Mouse (Mus musculus) MEL (cell line): Measurements from ENCODE around the gene 9130023H24Rik. TPM values are rescaled to one million over a fixed set of nuclear protein-coding genes. Genes with fewer than 3 reads are reported as not detected.

ENCODE experiments used
- DNase-seq: peaks from one replicate; pipeline ENCODE4 v3.0.0; 2011; ENCODE audit warnings: low read depth, low spot score
- H3K27ac ChIP-seq: 2 replicates; pipeline ENCODE4 v1.5.1; 2012; ENCODE audit warnings: low read depth, mild to moderate bottlenecking, control low read depth, low read length, moderate library complexity; ENCODE audit not compliant: control insufficient read depth
- H3K27me3 ChIP-seq, 2 experiments: fragments of 150-350 bp in 1 of 2; sonication (generic) in 1 of 2; 2 replicates each; pipeline ENCODE4 v1.6.1; 2012; ENCODE audit warnings: low read length in 2 of 2, mild to moderate bottlenecking in 2 of 2, improper control_type of control experiment in 1 of 2, moderate library complexity in 1 of 2; ENCODE audit not compliant: insufficient read depth in 2 of 2, control insufficient read depth in 1 of 2
- H3K36me3 ChIP-seq, 2 experiments: 2 replicates each; pipeline ENCODE4 v1.6.1; 2012 to 2014; ENCODE audit warnings: low read length in 2 of 2, improper control_type of control experiment in 1 of 2, inconsistent platforms in 1 of 2, mild to moderate bottlenecking in 1 of 2; ENCODE audit not compliant: insufficient read depth in 2 of 2, control insufficient read depth in 1 of 2
- H3K4me1 ChIP-seq, 2 experiments: fragments of 150-350 bp in 1 of 2; sonication (generic) in 1 of 2; 2 replicates each; pipeline ENCODE4 v1.6.1; 2012; ENCODE audit warnings: low read length in 2 of 2, improper control_type of control experiment in 1 of 2, mild to moderate bottlenecking in 1 of 2; ENCODE audit not compliant: insufficient read depth in 2 of 2, control insufficient read depth in 1 of 2
- H3K4me3 ChIP-seq, 2 experiments: fragments of 150-350 bp in 1 of 2; sonication (generic) in 1 of 2; 2 replicates each; pipeline ENCODE4 v1.5.1; 2012; ENCODE audit warnings: low read depth in 2 of 2, low read length in 2 of 2, mild to moderate bottlenecking in 2 of 2, moderate library complexity in 2 of 2, control low read depth in 1 of 2, improper control_type of control experiment in 1 of 2; ENCODE audit not compliant: control insufficient read depth in 1 of 2, insufficient read depth in 1 of 2
- H3K79me2 ChIP-seq: 2 replicates; pipeline ENCODE4 v1.6.1; 2012; ENCODE audit warnings: mild to moderate bottlenecking, low read length, moderate library complexity; ENCODE audit not compliant: control insufficient read depth, poor library complexity, insufficient read depth
- H3K9ac ChIP-seq: 2 replicates; pipeline ENCODE4 v1.6.1; 2012; ENCODE audit warnings: low read depth, mild to moderate bottlenecking, control low read depth, low read length, moderate library complexity; ENCODE audit not compliant: control insufficient read depth, poor library complexity, severe bottlenecking
- H3K9me3 ChIP-seq: fragments of 150-350 bp; sonication (generic); replicated peaks from 2 replicates; pipeline ENCODE4 v1.6.1; 2012; ENCODE audit warnings: mild to moderate bottlenecking, low read length, improper control_type of control experiment, moderate library complexity; ENCODE audit not compliant: insufficient read depth
- CHD1 ChIP-seq: IDR thresholded peaks from 2 replicates; pipeline ENCODE4 v1.6.1; 2012; ENCODE audit warnings: low read depth, mild to moderate bottlenecking, inconsistent platforms, low read length, improper control_type of control experiment
- CHD2 ChIP-seq: IDR thresholded peaks from 2 replicates; pipeline ENCODE4 v1.6.1; 2011; ENCODE audit warnings: low read length, improper control_type of control experiment
- CTCF ChIP-seq, 3 experiments: IDR thresholded peaks in 2 of 3; conservative IDR thresholded peaks in 1 of 3; 2 replicates each; pipeline ENCODE4 v1.5.1; 2011 to 2012; ENCODE audit warnings: low read length in 3 of 3, low read depth in 2 of 3, mild to moderate bottlenecking in 2 of 3, improper control_type of control experiment in 1 of 3, inconsistent platforms in 1 of 3, mixed read lengths in 1 of 3, moderate library complexity in 1 of 3; ENCODE audit not compliant: control insufficient read depth in 1 of 3, insufficient read depth in 1 of 3, poor library complexity in 1 of 3, severe bottlenecking in 1 of 3
- E2F4 ChIP-seq: IDR thresholded peaks from 2 replicates; pipeline ENCODE4 v1.6.1; 2011; ENCODE audit warnings: low read depth, low read length, improper control_type of control experiment, borderline replicate concordance
- ELF1 ChIP-seq: IDR thresholded peaks from 2 replicates; pipeline ENCODE4 v1.6.1; 2014; ENCODE audit warnings: low read depth, mild to moderate bottlenecking, inconsistent platforms, low read length, improper control_type of control experiment, moderate library complexity
- EP300 ChIP-seq, 2 experiments: IDR thresholded peaks; 2 replicates each; pipeline ENCODE4 v1.6.1; 2011; ENCODE audit warnings: improper control_type of control experiment in 2 of 2, low read length in 2 of 2, low read depth in 1 of 2, mild to moderate bottlenecking in 1 of 2
- ETS1 ChIP-seq: IDR thresholded peaks from 2 replicates; pipeline ENCODE4 v1.6.1; 2012; ENCODE audit warnings: low read depth, mild to moderate bottlenecking, inconsistent platforms, low read length, improper control_type of control experiment, moderate library complexity
- GABPA ChIP-seq: IDR thresholded peaks from 2 replicates; pipeline ENCODE4 v1.6.1; 2012; ENCODE audit warnings: low read depth, mild to moderate bottlenecking, inconsistent platforms, low read length, improper control_type of control experiment, moderate library complexity
- GATA1 ChIP-seq: IDR thresholded peaks from 2 replicates; pipeline ENCODE4 v1.6.1; 2011; ENCODE audit warnings: low read depth, low read length, improper control_type of control experiment
- HCFC1 ChIP-seq: IDR thresholded peaks from 2 replicates; pipeline ENCODE4 v1.6.1; 2012; ENCODE audit warnings: low read depth, mild to moderate bottlenecking, inconsistent platforms, low read length, improper control_type of control experiment, moderate library complexity
- JUND ChIP-seq: IDR thresholded peaks from 2 replicates; pipeline ENCODE4 v1.6.1; 2011; ENCODE audit warnings: low read depth, mild to moderate bottlenecking, improper control_type of control experiment, low read length
- KAT2A ChIP-seq: conservative IDR thresholded peaks from 2 replicates; pipeline ENCODE4 v1.6.1; 2012; ENCODE audit warnings: low read depth, low read length, improper control_type of control experiment, inconsistent platforms
- MAFK ChIP-seq: IDR thresholded peaks from 2 replicates; pipeline ENCODE4 v1.6.1; 2011; ENCODE audit warnings: low read depth, mild to moderate bottlenecking, low read length, improper control_type of control experiment, borderline replicate concordance
- MAX ChIP-seq: IDR thresholded peaks from 2 replicates; pipeline ENCODE4 v1.6.1; 2011; ENCODE audit warnings: low read length, improper control_type of control experiment
- MAZ ChIP-seq: IDR thresholded peaks from 2 replicates; pipeline ENCODE4 v1.6.1; 2012; ENCODE audit warnings: low read depth, mild to moderate bottlenecking, inconsistent platforms, low read length, improper control_type of control experiment
- MEF2A ChIP-seq: IDR thresholded peaks from 2 replicates; pipeline ENCODE4 v1.6.1; 2014; ENCODE audit warnings: low read depth, mild to moderate bottlenecking, inconsistent platforms, low read length, improper control_type of control experiment; ENCODE audit not compliant: poor library complexity, insufficient replicate concordance, severe bottlenecking; ENCODE audit errors: extremely low read depth
- MXI1 ChIP-seq: IDR thresholded peaks from 2 replicates; pipeline ENCODE4 v1.6.1; 2011; ENCODE audit warnings: mild to moderate bottlenecking, low read depth, low read length, improper control_type of control experiment
- MYB ChIP-seq: IDR thresholded peaks from 2 replicates; pipeline ENCODE4 v1.6.1; 2011; ENCODE audit warnings: mild to moderate bottlenecking, low read depth, low read length, improper control_type of control experiment
- MYC ChIP-seq: IDR thresholded peaks from 2 replicates; pipeline ENCODE4 v1.6.1; 2011; ENCODE audit warnings: low read depth, mild to moderate bottlenecking, low read length, improper control_type of control experiment, moderate library complexity
- NELFE ChIP-seq: IDR thresholded peaks from 2 replicates; pipeline ENCODE4 v1.6.1; 2011; ENCODE audit warnings: low read depth, low read length, improper control_type of control experiment
- NRF1 ChIP-seq: IDR thresholded peaks from 2 replicates; pipeline ENCODE4 v1.6.1; 2014; ENCODE audit warnings: low read depth, mild to moderate bottlenecking, inconsistent platforms, low read length, improper control_type of control experiment, moderate library complexity; ENCODE audit not compliant: poor library complexity, insufficient read depth, severe bottlenecking
- POLR2A ChIP-seq, 2 experiments: IDR thresholded peaks; 2 replicates each; pipeline ENCODE4 v1.6.1; 2011 to 2012; ENCODE audit warnings: low read length in 2 of 2, mild to moderate bottlenecking in 2 of 2, control low read depth in 1 of 2, improper control_type of control experiment in 1 of 2, low read depth in 1 of 2, moderate library complexity in 1 of 2; ENCODE audit not compliant: control insufficient read depth in 1 of 2, insufficient read depth in 1 of 2, poor library complexity in 1 of 2
- POLR2AphosphoS2 ChIP-seq: IDR thresholded peaks from 2 replicates; pipeline ENCODE4 v1.6.1; 2011; ENCODE audit warnings: low read length, improper control_type of control experiment
- POLR2AphosphoS5 ChIP-seq: IDR thresholded peaks from 2 replicates; pipeline ENCODE4 v1.6.1; 2012; ENCODE audit warnings: low read depth, borderline replicate concordance, mild to moderate bottlenecking, inconsistent platforms, low read length, moderate library complexity, mixed read lengths
- RAD21 ChIP-seq: IDR thresholded peaks from 2 replicates; pipeline ENCODE4 v1.6.1; 2011; ENCODE audit warnings: mild to moderate bottlenecking, low read depth, low read length, improper control_type of control experiment
- RCOR1 ChIP-seq: IDR thresholded peaks from 2 replicates; pipeline ENCODE4 v1.6.1; 2012; ENCODE audit warnings: low read depth, mild to moderate bottlenecking, inconsistent platforms, low read length, improper control_type of control experiment
- SIN3A ChIP-seq: IDR thresholded peaks from 2 replicates; pipeline ENCODE4 v1.6.1; 2012; ENCODE audit warnings: low read length, improper control_type of control experiment, inconsistent platforms
- SMC3 ChIP-seq: IDR thresholded peaks from 2 replicates; pipeline ENCODE4 v1.6.1; 2011; ENCODE audit warnings: low read depth, low read length, improper control_type of control experiment
- TAL1 ChIP-seq: IDR thresholded peaks from 2 replicates; pipeline ENCODE4 v1.6.1; 2012; ENCODE audit warnings: mild to moderate bottlenecking, inconsistent platforms, low read length, moderate library complexity, mixed read lengths
- TBP ChIP-seq: IDR thresholded peaks from 2 replicates; pipeline ENCODE4 v1.8.0; 2011; ENCODE audit warnings: low read depth, low read length, improper control_type of control experiment
- TCF12 ChIP-seq: IDR thresholded peaks from 2 replicates; pipeline ENCODE4 v1.6.1; 2014; ENCODE audit warnings: low read depth, mild to moderate bottlenecking, inconsistent platforms, low read length, improper control_type of control experiment, moderate library complexity
- UBTF ChIP-seq: IDR thresholded peaks from 2 replicates; pipeline ENCODE4 v1.6.1; 2012; ENCODE audit warnings: low read depth, mild to moderate bottlenecking, inconsistent platforms, low read length, improper control_type of control experiment, moderate library complexity, borderline replicate concordance; ENCODE audit not compliant: insufficient read depth
- USF1 ChIP-seq: IDR thresholded peaks from 2 replicates; pipeline ENCODE4 v1.6.1; 2014; ENCODE audit warnings: low read depth, mild to moderate bottlenecking, inconsistent platforms, low read length, improper control_type of control experiment, moderate library complexity
- USF2 ChIP-seq, 2 experiments: IDR thresholded peaks; 2 replicates each; pipeline ENCODE4 v1.6.1; 2011 to 2012; ENCODE audit warnings: improper control_type of control experiment in 2 of 2, low read length in 2 of 2, borderline replicate concordance in 1 of 2, inconsistent platforms in 1 of 2, low read depth in 1 of 2, mild to moderate bottlenecking in 1 of 2; ENCODE audit not compliant: insufficient read depth in 1 of 2
- ZC3H11A ChIP-seq: IDR thresholded peaks from 2 replicates; pipeline ENCODE4 v1.6.1; 2012; ENCODE audit warnings: low read depth, mild to moderate bottlenecking, inconsistent platforms, low read length, improper control_type of control experiment
- ZKSCAN1 ChIP-seq: IDR thresholded peaks from 2 replicates; pipeline ENCODE4 v1.6.1; 2012; ENCODE audit warnings: low read depth, mild to moderate bottlenecking, inconsistent platforms, low read length, improper control_type of control experiment, moderate library complexity
- ZMIZ1 ChIP-seq: IDR thresholded peaks from 2 replicates; pipeline ENCODE4 v1.6.1; 2012; ENCODE audit warnings: low read depth, mild to moderate bottlenecking, inconsistent platforms, low read length, improper control_type of control experiment, moderate library complexity
- ZNF384 ChIP-seq: IDR thresholded peaks from 2 replicates; pipeline ENCODE4 v1.6.1; 2012; ENCODE audit warnings: low read depth, mild to moderate bottlenecking, inconsistent platforms, low read length, improper control_type of control experiment
- polyA plus RNA-seq, 2 experiments: library from polyadenylated mRNA; stranded (reverse) in 1 of 2; unstranded in 1 of 2; fragments of >175 nt in 1 of 2; fragments of >200 nt in 1 of 2; gene quantifications; 2 replicates each; pipeline versions ENCODE4 v1.2.1 to v1.2.4; 2012; ENCODE audit warnings: low replicate concordance in 2 of 2, low read depth in 1 of 2; ENCODE audit not compliant: insufficient read length in 2 of 2, insufficient read depth in 1 of 2, missing spikeins in 1 of 2
- total RNA-seq: library from RNA; depleted of rRNA; stranded (reverse); fragments of 300-350 nt; gene quantifications from 2 replicates; pipeline ENCODE4 v1.2.3, GENCODE M21; 2012

9130023H24Rik gene
- total and polyA plus RNA-seq, 3 experiments = 0.96 to 1.5 TPM; not detected in 1

GRCm38 (mm10) chr7:128206152-128206551, 31.7 kb downstream of the 9130023H24Rik start, which contains the start of gene Cox6a2:
Cox6a2 (minus strand) TSS chr7:128206387.
- Histone ChIP-seq H3K9me3 (no peaks in the 10 kb centered on the region), H3K36me3 (no peaks in the 10 kb centered on the region), H3K4me1 (peaks cover 2 to 6% of the 10 kb centered on the region in 2 experiments; a peak in 2 of 4 replicates), H3K27me3 (peaks cover 2 to 6% of the 10 kb centered on the region in 2 experiments; a peak in 3 of 4 replicates), H3K9ac (peak within 1 kb of the TSS; percentile 44), H3K27ac (no peak within 1 kb of the TSS; the same call in 1 of the 2 replicates), H3K4me3 (peak within 1 kb of the TSS; percentile 37 to 96; a peak in 3 of 4 replicates), H3K79me2 (no peaks in the 10 kb centered on the region)
- peak; percentile 45 for DNase-seq
- TF ChIP-seq POLR2A (IDR thresholded peaks at IDR 0.05; ENCODE audit: control insufficient read depth in 1 of 2, insufficient read depth in 1 of 2, low read depth in 1 of 2, low read length in 2 of 2, poor library complexity in 1 of 2) (no peak), TCF12 (no peak), NRF1 (no peak), MYC (no peak), HCFC1 (no peak), ETS1 (peak; percentile 61; the same call in 1 of the 2 replicates), ELF1 (no peak), TAL1 (no peak), SMC3 (no peak), SIN3A (no peak), CHD1 (no peak), UBTF (no peak), MYB (no peak), MAFK (no peak), MAZ (no peak), RCOR1 (no peak), MXI1 (peak; percentile 63; the same call in 1 of the 2 replicates), E2F4 (no peak), MEF2A (peak; percentile 87; the same call in 1 of the 2 replicates), POLR2AphosphoS2 (peak; percentile 50; the same call in 1 of the 2 replicates), USF2 (IDR thresholded peaks at IDR 0.05; ENCODE audit: borderline replicate concordance in 1 of 2, insufficient read depth in 1 of 2, low read depth in 1 of 2, low read length in 2 of 2) (no peak), RAD21 (no peak), GATA1 (no peak), ZC3H11A (no peak), MAX (no peak; the same call in 1 of the 2 replicates), KAT2A (0 out of 2 replicates have a peak, but pooled peaks have one; percentile 37), ZMIZ1 (no peak), GABPA (no peak), EP300 (IDR thresholded peaks at IDR 0.05; ENCODE audit: low read depth in 1 of 2, low read length in 2 of 2) (peak in 1 of 2 experiments; percentile 34; a peak in 1 of 4 replicates), POLR2AphosphoS5 (no peak), TBP (no peak), ZKSCAN1 (no peak), NELFE (no peak), CHD2 (no peak), ZNF384 (no peak), JUND (no peak), USF1 (no peak), CTCF (IDR thresholded peaks at IDR 0.05 in 2 of 3, conservative IDR thresholded peaks at IDR 0.05 in 1 of 3; ENCODE audit: control insufficient read depth in 1 of 3, insufficient read depth in 1 of 3, low read depth in 2 of 3, low read length in 3 of 3, poor library complexity in 1 of 3, severe bottlenecking in 1 of 3) (no peak)
